19 mouse cellular contexts compared by ENCODE assay signal in the genomic region with DNA sequence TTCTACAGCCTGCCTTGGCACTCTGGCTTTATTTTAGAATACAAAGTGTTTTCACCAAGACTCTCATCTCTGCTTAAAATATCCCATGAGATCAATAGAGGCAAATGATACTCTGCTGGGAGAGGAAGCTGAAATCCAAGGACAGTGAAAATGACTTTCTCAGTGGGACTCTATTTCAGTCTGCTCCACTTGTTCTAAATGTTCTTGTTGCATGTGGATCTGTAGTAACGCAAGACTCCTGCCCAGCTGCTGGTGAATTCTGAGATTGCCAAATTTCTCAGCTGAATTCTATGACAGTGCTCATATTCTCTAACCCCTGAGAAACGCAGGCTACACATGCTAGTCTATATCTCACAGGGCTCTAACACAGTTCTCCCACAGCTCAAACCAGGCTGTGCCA. TPM values are rescaled to one million over a fixed set of nuclear protein-coding genes. Genes with fewer than 3 reads are reported as not detected.
DNase-seq lines count a peak whose midpoint lies in the region; TF ChIP-seq lines count a peak whose summit lies in the region.
"Had no signal": no experiment of that assay in that cellular context is flagged by ENCODE, and none has a peak within 500 bp of the region (broad histone marks: within the 10 kb centered on the region; RNA-seq: fewer than 3 reads in every experiment).

No protein-coding gene starts in this region.

- no peaks in the 10 kb centered on the region for H3K27me3 ChIP-seq in ES-Bruce4 (ENCODE audit: control insufficient read depth, insufficient read depth, low read length, poor library complexity, severe bottlenecking)
- H3K27me3 ChIP-seq: embryonic facial prominence, embryonic 13.5 days; forebrain, embryonic 13.5 days; hindbrain, embryonic 12.5 days had no signal

- peak; percentile 11 to 18 for DNase-seq in frontal cortex, adult 2 months (ENCODE audit: extremely low spot score in 1 of 2, low spot score in 1 of 2)
- no peak for DNase-seq in frontal cortex, postnatal 10 days (ENCODE audit: low spot score in 2 of 2)
- peak; percentile 31 for DNase-seq in layer of hippocampus, adult 9-11 months
- no peak for DNase-seq in layer of hippocampus, adult 11-12 months (ENCODE audit: low spot score)
- peak; percentile 64 for DNase-seq in telencephalon, adult 2 months (ENCODE audit: low read depth, low spot score)
- DNase-seq in cerebellum, postnatal 14 days, result no peak
- DNase-seq: adrenal gland, postnatal 10 days; cerebellum, adult 11-12 months; cerebellum, adult 9-10 months; cerebellum, postnatal 36 days; heart, adult 18-20 months; heart, postnatal 10 days; heart, postnatal 4 days had no signal

- peaks cover 8% of the 10 kb centered on the region for H3K4me1 ChIP-seq in ES-Bruce4 (ENCODE audit: control insufficient read depth, insufficient read depth, low read length)
- H3K4me1 ChIP-seq: embryonic facial prominence, embryonic 13.5 days; forebrain, embryonic 13.5 days; heart, embryonic 10.5 days; hindbrain, embryonic 12.5 days had no signal

- H3K9me3 ChIP-seq in ES-Bruce4 (replicated peaks; ENCODE audit: control insufficient read depth, insufficient read depth, low read length, poor library complexity, severe bottlenecking), result no peaks in the 10 kb centered on the region
- H3K9me3 ChIP-seq: embryonic facial prominence, embryonic 13.5 days; forebrain, embryonic 13.5 days; G1E; heart, embryonic 10.5 days; hindbrain, embryonic 12.5 days had no signal

- H3K4me3 ChIP-seq in ES-Bruce4 (ENCODE audit: low read depth, low read length), result no peak overlapping the region
- H3K4me3 ChIP-seq: embryonic facial prominence, embryonic 13.5 days; forebrain, embryonic 13.5 days; heart, embryonic 10.5 days; hindbrain, embryonic 12.5 days had no signal

- peak overlapping the region; percentile 18; the same call in 1 of the 2 replicates for H3K9ac ChIP-seq in ES-Bruce4 (ENCODE audit: low read depth, poor library complexity, severe bottlenecking)
- H3K9ac ChIP-seq: embryonic facial prominence, embryonic 13.5 days; forebrain, embryonic 13.5 days; hindbrain, embryonic 12.5 days had no signal

- H3K36me3 ChIP-seq in ES-Bruce4 (ENCODE audit: control insufficient read depth, insufficient read depth, low read length, poor library complexity, severe bottlenecking), result peaks cover 8% of the 10 kb centered on the region

- no peak for TF ChIP-seq CTCF in ES-Bruce4 (IDR thresholded peaks at IDR 0.05; ENCODE audit: low read depth, low read length)

- TF ChIP-seq POLR2A in ES-Bruce4 (IDR thresholded peaks at IDR 0.05; ENCODE audit: insufficient read depth, low read length), result no peak

- no peak for TF ChIP-seq EP300 in ES-Bruce4 (IDR thresholded peaks at IDR 0.05; ENCODE audit: insufficient read depth, low read depth, low read length)

- peak overlapping the region; percentile 45; the same call in 1 of the 2 replicates for H3K27ac ChIP-seq in ES-Bruce4 (ENCODE audit: insufficient read depth, low read length)
- H3K27ac ChIP-seq: embryonic facial prominence, embryonic 13.5 days; forebrain, embryonic 13.5 days; heart, embryonic 10.5 days; hindbrain, embryonic 12.5 days had no signal

RNA-seq across cellular contexts. Expression of a gene that starts 35.1 kb away (rescaled TPM):
- 30.1 and 33.1 TPM in 2 replicates for polyA plus RNA-seq in frontal cortex, adult 2 months (2012; rRNA removed)
- 59.1 and 62.6 TPM in 2 replicates for polyA plus RNA-seq in ES-Bruce4 (2011; ENCODE audit: insufficient read depth, insufficient read length, low read depth, missing spikeins)

Comparison
In these comparisons a context has a peak if more than half of its experiments do, and no peak if none do; other contexts are left out.
1. DNase-seq: peak in frontal cortex, adult 2 months (2 of 2), layer of hippocampus, adult 9-11 months (single experiment) and telencephalon, adult 2 months (single experiment); none in frontal cortex, postnatal 10 days (0 of 2), layer of hippocampus, adult 11-12 months (single experiment) and cerebellum, postnatal 14 days (0 of 2).